Mouse (Mus musculus) heart, postnatal 0 days (tissue): ENCODE results near the gene Gm49384.

Source experiments
- CTCF ChIP-seq: IDR thresholded peaks from 2 replicates; pipeline ENCODE4 v1.5.1; 2016; ENCODE audit warnings: antibody characterized with exemption, control low read depth, low read depth
- EP300 ChIP-seq: IDR thresholded peaks from 2 replicates; pipeline ENCODE4 v1.6.1; 2016; ENCODE audit warnings: antibody characterized with exemption, low read depth

DNA sequence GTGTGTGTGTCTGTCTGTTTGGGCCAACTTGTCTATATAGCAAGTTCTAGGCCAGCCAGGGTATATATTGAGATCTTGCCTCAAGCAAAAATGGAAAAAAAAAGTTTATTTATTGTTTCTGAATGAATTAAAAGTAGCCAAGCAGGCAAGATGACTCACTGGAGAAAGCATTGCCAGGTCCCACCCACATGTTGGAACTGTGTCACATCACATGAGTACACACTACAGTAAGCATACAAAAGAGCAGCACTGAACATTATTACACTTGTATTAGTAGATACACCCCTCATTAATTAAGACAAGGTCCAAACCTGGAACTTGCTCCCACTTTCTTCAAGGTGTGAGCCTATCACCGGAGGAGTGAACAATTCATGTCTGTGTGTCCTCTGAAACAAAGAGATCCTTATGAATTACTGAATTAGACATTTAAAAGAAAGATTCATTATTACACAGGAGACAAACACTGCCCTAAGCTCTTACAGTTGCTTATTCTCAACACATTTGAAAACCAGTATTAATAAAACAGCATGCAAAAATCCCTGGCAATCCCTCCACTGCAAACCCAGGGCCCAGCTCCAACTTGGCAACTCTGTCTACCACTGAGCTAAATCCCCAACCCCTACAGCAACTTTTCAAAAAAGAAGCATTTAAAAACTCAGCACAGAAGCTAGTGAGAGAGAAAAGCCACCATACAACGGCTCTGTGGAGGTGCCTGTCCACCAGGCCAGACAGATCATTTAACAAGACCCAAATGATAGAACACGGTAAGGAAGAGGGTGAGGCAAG, 11.1 kb upstream of the Gm49384 start:
- TF ChIP-seq CTCF = no peak
- TF ChIP-seq EP300 = no peak
